Mouse (Mus musculus): ENCODE data around the gene Olfm2.

DNA sequence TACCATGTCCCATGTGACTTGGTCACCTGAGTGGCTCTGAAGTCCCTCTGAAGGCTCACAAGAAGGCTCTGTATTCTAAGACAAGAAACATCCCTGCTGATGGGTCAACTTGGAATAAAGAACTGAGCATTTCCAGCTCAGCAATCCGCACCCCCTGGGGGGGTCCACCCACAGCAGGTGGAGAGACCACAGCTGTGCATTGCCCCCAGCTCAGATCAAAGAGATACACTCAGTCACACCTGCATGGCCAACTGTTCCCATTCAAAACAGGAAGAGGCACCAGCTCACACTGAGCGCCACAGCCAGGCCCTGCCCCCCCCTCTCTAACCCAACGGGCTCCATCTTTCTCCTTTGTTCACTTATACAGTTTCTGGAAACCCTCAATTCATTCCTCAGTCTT is 109.9 kb downstream of the Olfm2 start:
- TF ChIP-seq CTCF (IDR thresholded peaks at IDR 0.05; ENCODE audit: extremely low read depth, insufficient read depth, insufficient read length, insufficient replicate concordance), result no peak
- no peak for TF ChIP-seq POLR2A (IDR thresholded peaks at IDR 0.05; ENCODE audit: low read depth, low read length)

All from spleen, adult 2 months (tissue).